Mouse (Mus musculus) stomach, postnatal 0 days (tissue): ENCODE data around the gene Tmem79. TPM values are rescaled to one million over a fixed set of nuclear protein-coding genes. Genes with fewer than 3 reads are reported as not detected.
"Not testable (repeated sequence)": the region's sequence is repeated elsewhere in the genome, so short reads cannot be mapped to it uniquely, and the experiment has no call there.

Experiments
- ATAC-seq: fragments of 200-750 bp; cut with Nextera tagmentation; 2 replicates; pipeline ENCODE4 v1.8.0; 2017; ENCODE audit not compliant: low FRiP score, low TSS enrichment
- DNase-seq: peaks from one replicate; pipeline ENCODE4 v3.0.0-alpha.2; 2016; ENCODE audit warnings: low spot score
- H3K27ac ChIP-seq: fragments of 300-500 bp; sonication (generic); replicated peaks from 2 replicates; pipeline ENCODE4 v1.5.1; 2014; ENCODE audit warnings: mild to moderate bottlenecking, control low read depth
- H3K27me3 ChIP-seq: fragments of 300-500 bp; sonication (generic); 2 replicates; pipeline ENCODE4 v1.6.1; 2014; ENCODE audit warnings: low read length; ENCODE audit not compliant: control insufficient read depth, insufficient read depth
- H3K36me3 ChIP-seq: fragments of 300-500 bp; sonication (generic); 2 replicates; pipeline ENCODE4 v1.6.1; 2014; ENCODE audit warnings: low read length, mixed read lengths; ENCODE audit not compliant: control insufficient read depth, insufficient read depth
- H3K4me1 ChIP-seq: fragments of 300-500 bp; sonication (generic); replicated peaks from 2 replicates; pipeline ENCODE4 v1.6.1; 2014; ENCODE audit warnings: antibody characterized with exemption; ENCODE audit not compliant: control insufficient read depth, insufficient read depth
- H3K4me2 ChIP-seq: fragments of 300-500 bp; sonication (generic); replicated peaks from 2 replicates; pipeline ENCODE4 v1.6.1; 2014; ENCODE audit warnings: low read depth, mild to moderate bottlenecking, control low read depth, moderate library complexity
- H3K4me3 ChIP-seq: fragments of 300-500 bp; sonication (generic); 2 replicates; pipeline ENCODE4 v1.5.1; 2014; ENCODE audit warnings: low read depth, low read length, control low read depth
- H3K9ac ChIP-seq: fragments of 300-500 bp; sonication (generic); 2 replicates; pipeline ENCODE4 v1.6.1; 2014; ENCODE audit warnings: mild to moderate bottlenecking, low read length, control low read depth, mixed read lengths
- H3K9me3 ChIP-seq: fragments of 300-500 bp; sonication (generic); 2 replicates; pipeline ENCODE4 v1.6.1; 2016; ENCODE audit warnings: low read length; ENCODE audit not compliant: control insufficient read depth
- CTCF ChIP-seq: IDR thresholded peaks from 2 replicates; pipeline ENCODE4 v1.5.1; 2016; ENCODE audit warnings: antibody characterized with exemption, low read depth, mild to moderate bottlenecking, moderate library complexity
- EP300 ChIP-seq: optimal IDR thresholded peaks from 2 replicates; pipeline ENCODE3; 2016; ENCODE audit warnings: antibody characterized with exemption
- WGBS: fragments of 180-500 bp; shearing (Covaris S2); extraction: QIAGEN DNeasy Blood & Tissue Kit; methylation state at CpG from one replicate; pipeline ENCODE4 v1.1.7; 2014; 5-methylcytosine and 5-hydroxymethylcytosine counted together
- polyA plus RNA-seq: library from polyadenylated mRNA; unstranded; fragments of >200 nt; fragmentation: Nextera tagmentation; extraction: Ambion mirVana; gene quantifications from 2 replicates; pipeline ENCODE4 v1.2.1, GENCODE M21; 2015

Tmem79 gene
- 51.9 and 54.1 TPM in 2 replicates for polyA plus RNA-seq

DNA sequence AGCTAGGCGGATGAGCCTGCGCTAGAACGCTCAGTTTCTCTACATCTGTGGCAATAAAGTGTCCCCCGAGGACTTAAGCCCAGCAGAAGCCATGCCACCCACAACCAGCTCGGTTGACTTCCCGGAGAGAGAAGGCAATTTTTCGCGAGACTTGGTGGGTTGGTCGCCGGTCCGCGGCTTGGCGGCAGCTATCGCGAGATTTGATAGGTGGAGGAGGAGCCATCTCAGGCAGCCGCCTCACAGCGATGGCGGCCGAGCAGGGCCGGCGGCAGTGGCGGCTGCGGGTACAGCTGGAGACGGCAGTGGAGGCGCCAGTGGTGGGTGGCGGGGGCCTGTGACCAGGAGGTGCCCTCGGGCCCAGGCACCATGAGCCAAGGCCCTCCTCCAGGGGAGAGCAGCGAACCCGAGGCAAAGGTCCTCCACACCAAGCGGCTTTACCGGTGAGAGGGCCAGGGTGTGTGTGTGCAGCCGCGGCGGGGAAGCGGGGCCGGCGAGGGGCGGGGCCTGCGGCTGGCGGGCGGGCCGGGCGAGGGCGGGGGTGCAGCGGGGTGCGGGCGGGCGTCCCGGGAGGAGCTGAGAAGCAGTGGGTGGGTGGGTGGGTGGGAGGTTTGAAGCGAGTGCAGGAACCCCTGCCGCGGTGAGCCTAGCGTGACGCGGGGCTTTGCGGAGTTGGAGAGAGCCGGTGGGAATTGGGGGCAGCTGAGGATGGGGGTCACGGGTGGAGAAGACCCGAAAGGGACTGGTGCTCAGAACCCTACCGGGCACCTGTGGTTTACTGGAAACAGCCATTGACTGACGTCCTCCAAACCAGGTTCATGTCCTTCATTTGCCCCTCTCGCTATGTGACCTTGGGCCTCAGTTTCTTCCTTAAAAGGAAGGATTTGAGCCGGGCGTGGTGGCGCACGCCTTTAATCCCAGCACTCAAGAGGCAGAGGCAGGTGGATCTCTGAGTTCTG is at the start of gene Tmem79, which contains the start of gene Smg5:
Gene Tmem79 (minus strand): TSS at position 91 of the 956 bp plus-strand sequence.
Gene Smg5 (plus strand): TSS at position 203 of the 956 bp plus-strand sequence.
- peaks cover 3% of the 10 kb centered on the region; the same call in 1 of the 2 replicates for H3K36me3 ChIP-seq
- H3K9me3 ChIP-seq, result no peaks in the 10 kb centered on the region
- peak within 1 kb of the TSS; percentile 73 for H3K4me2 ChIP-seq
- peak within 1 kb of the TSS; percentile 90 for H3K9ac ChIP-seq
- 1% methylated on average over 47 of the region's 66 CpGs for WGBS
- H3K4me3 ChIP-seq, result peak within 1 kb of the TSS; percentile 81
- peaks cover 3% of the 10 kb centered on the region; the same call in 1 of the 2 replicates for H3K4me1 ChIP-seq
- H3K27me3 ChIP-seq, result no peaks in the 10 kb centered on the region
- no peak for TF ChIP-seq CTCF
- peak; percentile 99 for TF ChIP-seq EP300
- DNase-seq (peak; percentile 96), ATAC-seq (peak; percentile 89)
- peak within 1 kb of the TSS; percentile 95 for H3K27ac ChIP-seq

DNA sequence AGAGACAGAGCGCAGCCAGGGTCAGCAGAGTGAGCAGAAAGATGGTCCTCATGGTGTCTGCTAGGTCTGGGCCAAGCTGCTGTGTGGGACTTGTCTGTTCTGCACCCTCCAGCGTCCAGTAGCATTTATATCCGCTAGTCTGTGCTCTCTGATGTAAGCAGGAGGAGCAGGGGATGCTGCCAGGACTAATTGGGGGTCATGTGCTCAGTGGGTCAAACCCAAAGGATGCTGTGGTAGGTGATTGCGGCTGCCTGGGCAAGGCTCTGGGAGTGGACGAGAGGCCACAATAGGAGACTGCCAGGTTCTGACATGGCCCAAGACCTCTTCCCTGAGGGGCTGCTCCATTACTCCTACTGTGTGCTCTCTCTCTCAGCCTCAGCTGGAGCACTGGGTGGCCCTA is 48.4 kb upstream of the Tmem79 start, which contains the start of gene Bglap:
Gene Bglap (minus strand): TSS at position 101 of the 400 bp plus-strand sequence.
- DNase-seq (no peak), ATAC-seq (no peak)
- H3K4me1 ChIP-seq, result no peaks in the 10 kb centered on the region
- no peak within 1 kb of the TSS for H3K4me2 ChIP-seq
- H3K27ac ChIP-seq, result no peak within 1 kb of the TSS
- no peaks in the 10 kb centered on the region for H3K9me3 ChIP-seq
- H3K27me3 ChIP-seq, result no peaks in the 10 kb centered on the region
- H3K9ac ChIP-seq, result no peak within 1 kb of the TSS
- TF ChIP-seq CTCF (no peak), EP300 (no peak)
- no peaks in the 10 kb centered on the region for H3K36me3 ChIP-seq
- WGBS, result 75% methylated on average over 5 of the region's 5 CpGs
- no peak within 1 kb of the TSS for H3K4me3 ChIP-seq

DNA sequence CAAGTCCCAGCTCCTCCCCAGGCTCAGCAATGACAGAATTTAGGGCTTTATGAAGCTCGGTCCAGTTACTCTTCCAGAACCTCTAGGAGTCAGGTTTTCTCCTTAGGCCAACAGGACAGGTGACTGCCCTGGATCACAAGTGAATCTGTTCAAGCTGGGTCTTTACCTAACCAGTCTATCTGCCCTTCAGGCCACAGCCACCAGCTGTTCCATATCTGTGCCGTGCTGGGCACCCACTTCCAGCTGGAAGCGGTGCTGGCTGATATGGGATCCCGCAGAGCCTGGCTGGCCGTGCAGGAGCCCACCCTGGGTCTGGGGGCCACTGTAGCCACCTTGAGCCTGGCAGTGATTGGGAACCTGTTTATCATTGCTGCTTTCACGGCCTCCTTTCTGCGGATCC is 46.4 kb upstream of the Tmem79 start:
- not testable (repeated sequence) for H3K36me3 ChIP-seq, H3K9ac ChIP-seq, H3K27me3 ChIP-seq, H3K9me3 ChIP-seq, H3K4me3 ChIP-seq, H3K4me1 ChIP-seq, DNase-seq, H3K27ac ChIP-seq, H3K4me2 ChIP-seq
- ATAC-seq, result peak; percentile 14; the same call in 1 of the 2 replicates
- 51% methylated on average over 2 of the region's 7 CpGs for WGBS

DNA sequence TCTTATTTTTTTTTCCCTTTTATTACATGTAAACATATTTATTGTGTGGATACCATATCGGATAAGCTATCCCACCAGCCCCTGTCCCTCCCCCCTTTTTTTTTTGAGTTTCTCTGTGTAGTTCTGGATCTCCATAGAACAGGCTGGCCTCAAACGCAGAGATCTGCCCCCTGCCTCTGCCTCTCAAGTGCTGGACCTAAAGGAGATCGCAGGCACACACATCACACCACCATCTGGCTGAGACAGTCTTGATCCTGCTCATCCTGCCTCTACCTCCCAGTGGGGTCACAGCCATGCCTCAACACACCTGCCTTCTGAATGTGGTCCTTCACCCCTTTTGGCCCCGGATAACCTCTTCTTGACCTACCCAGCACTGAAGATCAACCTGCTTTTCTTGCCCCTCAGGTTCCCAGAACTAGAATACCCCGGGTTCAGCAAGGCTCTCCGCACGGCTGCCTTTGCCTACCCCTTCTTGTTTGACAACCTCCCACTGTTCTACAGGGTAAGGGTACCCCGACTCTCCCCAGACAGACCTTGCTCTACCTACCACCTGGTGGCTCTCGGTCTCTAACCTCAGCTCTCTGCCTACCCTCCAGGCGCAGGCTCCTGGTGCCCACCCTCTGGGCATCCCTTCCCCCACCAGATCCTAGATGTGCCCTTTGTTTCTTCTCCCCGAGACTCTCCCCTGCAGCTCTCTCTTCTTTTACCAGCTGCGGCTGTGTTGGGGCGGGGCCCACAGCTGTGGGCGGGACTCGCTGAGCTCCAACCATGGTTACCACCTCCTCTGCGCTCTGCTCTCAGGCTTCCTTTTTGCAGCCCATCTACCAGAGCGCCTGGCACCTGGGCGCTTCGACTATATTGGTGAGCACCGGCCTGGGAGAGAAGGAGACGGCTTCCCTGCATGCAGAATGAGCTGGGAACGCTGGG is 45.7 kb upstream of the Tmem79 start:
- WGBS, result 11% methylated on average over 16 of the region's 22 CpGs
- not testable (repeated sequence) for H3K4me3 ChIP-seq, H3K9me3 ChIP-seq, H3K27me3 ChIP-seq, H3K27ac ChIP-seq, H3K4me1 ChIP-seq, H3K36me3 ChIP-seq, H3K9ac ChIP-seq
- DNase-seq (peak; percentile 74), ATAC-seq (peak; percentile 80)
- H3K4me2 ChIP-seq, result peak overlapping the region; percentile 49

DNA sequence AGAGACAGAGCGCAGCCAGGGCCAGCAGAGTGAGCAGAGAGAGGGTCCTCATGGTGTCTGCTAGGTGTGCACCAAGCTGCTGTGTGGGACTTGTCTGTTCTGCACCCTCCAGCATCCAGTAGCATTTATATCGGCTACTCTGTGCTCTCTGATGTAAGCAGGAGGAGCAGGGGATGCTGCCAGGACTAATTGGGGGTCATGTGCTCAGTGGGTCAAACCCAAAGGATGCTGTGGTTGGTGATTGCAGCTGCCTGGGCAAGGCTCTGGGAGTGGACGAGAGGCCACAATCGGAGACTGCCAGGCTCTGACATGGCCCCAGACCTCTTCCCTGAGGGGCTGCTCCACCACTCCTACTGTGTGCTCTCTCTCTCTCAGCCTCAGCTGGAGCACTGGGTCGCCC is 42.7 kb upstream of the Tmem79 start, which contains the start of gene Bglap2:
Gene Bglap2 (minus strand): TSS at position 101 of the 400 bp plus-strand sequence.
- not testable (repeated sequence) for H3K4me2 ChIP-seq, H3K9ac ChIP-seq, H3K27ac ChIP-seq, H3K27me3 ChIP-seq, ATAC-seq, H3K36me3 ChIP-seq, H3K4me1 ChIP-seq, DNase-seq, H3K9me3 ChIP-seq, H3K4me3 ChIP-seq
- WGBS, result 80% methylated on average over 5 of the region's 5 CpGs

DNA sequence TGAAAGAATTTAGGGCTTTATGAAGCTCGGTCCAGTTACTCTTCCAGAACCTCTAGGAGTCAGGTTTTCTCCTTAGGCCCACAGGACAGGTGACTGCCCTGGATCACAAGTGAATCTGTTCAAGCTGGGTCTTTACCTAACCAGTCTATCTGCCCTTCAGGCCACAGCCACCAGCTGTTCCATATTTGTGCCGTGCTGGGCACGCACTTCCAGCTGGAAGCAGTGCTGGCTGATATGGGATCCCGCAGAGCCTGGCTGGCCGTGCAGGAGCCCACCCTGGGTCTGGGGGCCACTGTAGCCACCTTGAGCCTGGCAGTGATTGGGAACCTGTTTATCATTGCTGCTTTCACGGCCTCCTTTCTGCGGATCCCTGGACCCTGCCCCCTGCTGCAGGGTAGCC is 40.7 kb upstream of the Tmem79 start:
- H3K9me3 ChIP-seq, H3K4me3 ChIP-seq, H3K27me3 ChIP-seq, H3K9ac ChIP-seq, H3K36me3 ChIP-seq, H3K27ac ChIP-seq, H3K4me1 ChIP-seq: not testable (repeated sequence)
- WGBS, result 6% methylated on average over 5 of the region's 7 CpGs
- H3K4me2 ChIP-seq, result peak overlapping the region; percentile 21; the same call in 1 of the 2 replicates
- DNase-seq (peak; percentile 13), ATAC-seq (peak; percentile 35; the same call in 1 of the 2 replicates)

DNA sequence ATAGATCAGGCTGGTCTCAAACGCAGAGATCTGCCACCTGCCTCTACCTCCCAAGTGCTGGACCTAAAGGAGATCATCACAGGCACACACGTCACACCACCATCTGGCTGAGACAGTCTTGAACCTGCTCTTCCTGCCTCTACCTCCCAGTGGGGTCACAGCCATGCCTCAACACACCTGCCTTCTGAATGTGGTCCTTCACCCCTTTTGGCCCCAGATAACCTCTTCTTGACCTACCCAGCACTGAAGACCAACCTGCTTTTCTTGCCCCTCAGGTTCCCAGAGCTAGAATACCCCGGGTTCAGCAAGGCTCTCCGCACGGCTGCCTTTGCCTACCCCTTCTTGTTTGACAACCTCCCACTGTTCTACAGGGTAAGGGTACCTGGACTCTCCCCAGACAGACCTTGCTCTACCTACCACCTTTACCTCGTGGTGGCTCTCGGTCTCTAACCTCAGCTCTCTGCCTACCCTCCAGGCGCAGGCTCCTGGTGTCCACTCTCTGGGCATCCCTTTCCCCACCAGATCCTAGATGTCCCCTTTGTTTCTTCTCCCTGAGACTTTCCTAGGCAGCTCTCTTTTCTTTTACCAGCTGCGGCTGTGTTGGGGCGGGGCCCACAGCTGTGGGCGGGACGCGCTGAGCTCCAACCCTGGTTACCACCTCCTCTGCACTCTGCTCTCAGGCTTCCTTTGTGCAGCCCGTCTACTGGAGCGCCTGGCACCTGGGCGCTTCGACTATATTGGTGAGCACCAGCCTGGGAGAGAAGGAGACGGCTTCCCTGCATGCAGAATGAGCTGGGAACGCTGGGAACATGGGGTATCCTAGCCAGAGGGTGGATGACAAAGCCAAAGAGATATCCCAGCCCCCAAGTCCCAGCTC is 40.0 kb upstream of the Tmem79 start:
- not testable (repeated sequence) for H3K27me3 ChIP-seq, H3K36me3 ChIP-seq, H3K9ac ChIP-seq, H3K4me1 ChIP-seq, H3K4me3 ChIP-seq, H3K9me3 ChIP-seq, H3K27ac ChIP-seq
- peak; percentile 81 for DNase-seq
- peak; percentile 93 for ATAC-seq
- WGBS, result 9% methylated on average over 16 of the region's 19 CpGs
- peak overlapping the region; percentile 21 for H3K4me2 ChIP-seq
